Mouse (Mus musculus) left cerebral cortex, adult 2 months (tissue): ENCODE results near the gene Sgms2. TPM values are rescaled to one million over a fixed set of nuclear protein-coding genes. Genes with fewer than 3 reads are reported as not detected.

ENCODE experiments used
- DNase-seq, 2 experiments: peaks; one replicate each; pipeline ENCODE4 v3.0.0; 2021 to 2022; ENCODE audit warnings: low spot score in 2 of 2, mixed read lengths in 1 of 2; ENCODE audit errors: extremely low spot score in 1 of 2
- H3K27ac ChIP-seq: fragments of 200-600 bp; 2 replicates; pipeline ENCODE4 v1.8.1; 2022
- H3K4me3 ChIP-seq: fragments of 200-600 bp; 2 replicates; pipeline ENCODE4 v1.8.1; 2022
- CTCF ChIP-seq: fragments of 200-600 bp; IDR thresholded peaks from 2 replicates; pipeline ENCODE4 v1.8.1; 2022; ENCODE audit warnings: antibody characterized with exemption, mild to moderate bottlenecking, moderate library complexity
- intact Hi-C: fragments of 180-260 bp; cut with DNase I; formaldehyde crosslinking; loops from one replicate; pipeline ENCODE4 v1.15.1; 2025
- total RNA-seq, 2 experiments: library from RNA; stranded (reverse); gene quantifications; 2 replicates each; pipeline ENCODE4 v1.2.3; 2021

Gene Sgms2
- total RNA-seq, 2 experiments from 2014 or later, result 2.3 to 3.6 TPM

DNA sequence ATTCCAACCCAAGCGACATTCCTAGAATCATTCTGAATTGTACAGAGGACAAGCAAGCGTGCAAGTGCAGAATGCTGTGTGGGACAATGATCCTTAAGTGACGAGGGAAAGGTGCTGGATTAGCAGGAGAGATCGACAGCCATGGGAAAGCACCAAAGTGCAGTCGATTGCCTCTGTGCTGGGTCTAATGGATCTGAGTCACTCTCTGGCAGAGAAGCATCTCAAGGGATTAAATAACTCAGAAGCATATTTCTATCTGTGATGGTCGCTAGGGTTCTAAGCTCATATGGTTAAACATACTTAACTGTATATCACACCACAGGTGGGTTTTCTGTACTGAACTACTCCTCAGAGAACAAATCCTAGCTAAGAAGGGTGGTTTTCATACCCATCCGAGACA lies 118.2 kb downstream of the Sgms2 start:
- TF ChIP-seq CTCF, result no peak
- intact Hi-C loops, result no loop called here

DNA sequence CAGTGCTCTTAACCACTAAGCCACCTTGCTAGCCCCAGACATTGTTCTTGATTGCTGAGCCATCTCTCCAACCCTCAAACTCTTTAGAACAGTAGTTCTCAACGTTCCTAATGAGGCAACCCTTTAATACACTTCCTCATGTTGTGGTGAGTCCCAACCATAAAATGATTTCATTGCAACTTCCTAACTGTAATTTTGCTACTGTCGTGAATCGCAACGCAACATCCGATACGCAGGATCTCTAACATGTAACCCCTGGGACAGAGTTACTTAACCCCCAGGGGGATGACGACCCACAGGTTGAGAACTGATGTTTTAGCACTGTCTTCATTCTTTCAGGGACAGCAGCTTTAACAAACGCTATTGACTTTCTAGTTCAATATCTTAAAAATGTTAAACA lies 122.5 kb downstream of the Sgms2 start:
- intact Hi-C loops, result no loop called here
- DNase-seq, result no peak
- TF ChIP-seq CTCF, result no peak
- Histone ChIP-seq H3K27ac (no peak overlapping the region), H3K4me3 (no peak overlapping the region)

More for the DNA sequence above, 118.2 kb downstream of the Sgms2 start:
- no peak overlapping the region for H3K27ac ChIP-seq
- no peak overlapping the region for H3K4me3 ChIP-seq
- no peak for DNase-seq

- intact Hi-C loops, result no loop called here
- Histone ChIP-seq H3K4me3 (no peak overlapping the region), H3K27ac (no peak overlapping the region)
- TF ChIP-seq CTCF, result no peak
- DNase-seq, result no peak
Measured at GRCm38 (mm10) chr3:131367452-131367851, 123.8 kb downstream of the Sgms2 start.

DNA sequence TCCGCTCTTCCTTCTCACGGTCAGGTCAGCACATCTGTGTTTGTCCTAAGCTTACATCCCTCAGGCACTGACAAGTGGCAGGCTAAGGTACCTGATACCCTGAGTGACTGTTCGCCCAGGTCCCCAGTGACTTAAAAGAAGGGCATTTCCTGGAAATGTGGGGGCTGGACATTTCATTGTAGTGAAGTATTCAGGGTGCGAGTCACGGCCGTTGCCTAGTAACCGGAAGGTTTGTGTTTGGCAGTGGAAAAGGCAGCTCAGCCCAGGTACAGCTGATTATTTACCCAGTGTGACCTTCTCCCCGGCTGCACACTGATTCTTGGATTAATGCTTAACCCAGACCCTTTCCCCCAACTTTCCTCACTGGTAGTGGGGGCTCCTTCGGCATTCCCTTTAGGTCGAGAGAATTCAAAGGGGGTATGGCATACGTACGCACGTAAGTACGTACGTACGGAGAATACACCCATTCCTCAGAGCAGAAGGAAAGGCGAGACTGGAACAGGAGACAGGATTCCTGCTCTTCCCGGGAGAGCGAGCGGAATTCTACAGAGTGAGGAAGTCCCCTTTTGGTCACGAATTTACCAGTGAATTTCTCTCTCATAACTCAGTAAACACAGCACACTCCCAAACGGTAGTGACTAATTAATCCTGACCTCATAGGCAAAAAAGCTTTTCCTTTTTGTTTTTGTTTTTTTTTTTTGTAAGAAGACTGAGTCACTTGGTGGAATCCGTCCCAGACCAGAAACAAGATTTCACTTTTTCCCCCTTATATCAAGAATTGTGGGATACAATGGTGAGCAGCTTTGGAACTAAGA lies 126.4 kb downstream of the Sgms2 start:
- TF ChIP-seq CTCF, result no peak
- intact Hi-C loops, result no loop called here
- no peak overlapping the region for H3K4me3 ChIP-seq
- DNase-seq, result no peak
- no peak overlapping the region for H3K27ac ChIP-seq

DNA sequence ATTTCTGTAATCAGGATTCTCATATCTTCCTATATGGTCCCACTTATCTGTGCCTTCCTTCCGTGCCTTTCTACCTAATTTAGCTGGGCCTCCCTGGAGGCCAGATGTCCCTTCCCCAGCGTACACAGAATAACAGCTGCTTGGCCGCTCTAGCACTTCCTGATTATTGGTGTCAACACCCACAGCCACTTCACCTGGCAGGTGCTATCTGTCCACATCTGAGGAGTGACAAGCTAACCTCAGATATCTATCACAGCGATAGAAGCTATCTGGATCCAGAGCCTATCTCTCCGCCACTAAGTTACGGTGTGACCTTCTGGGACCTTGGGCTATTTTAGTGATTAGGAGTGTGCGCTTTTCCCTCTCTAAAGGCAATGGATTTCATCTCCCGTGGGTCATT lies 127.0 kb downstream of the Sgms2 start:
- TF ChIP-seq CTCF, result no peak
- intact Hi-C loops, result no loop called here
- no peak overlapping the region for H3K27ac ChIP-seq
- no peak for DNase-seq
- H3K4me3 ChIP-seq, result no peak overlapping the region

DNA sequence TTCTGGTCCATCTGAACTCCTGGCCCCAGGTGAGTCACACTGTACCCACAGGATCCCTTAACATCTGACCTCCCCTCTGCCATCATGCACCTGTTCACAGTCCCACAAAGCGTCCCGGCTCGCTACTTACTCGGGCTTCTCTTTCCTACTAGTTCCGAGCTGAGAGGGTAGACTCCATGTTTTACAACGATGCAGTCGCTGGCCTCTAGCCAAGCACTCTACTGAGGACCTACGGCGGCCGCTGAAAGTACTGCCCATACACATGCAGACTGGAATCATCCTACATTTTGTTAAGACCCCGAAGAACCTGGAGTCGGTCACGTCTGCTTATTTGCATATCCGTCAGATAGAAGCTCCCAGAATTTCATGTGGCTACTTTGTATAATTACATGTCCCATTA lies 127.6 kb downstream of the Sgms2 start:
- intact Hi-C loops, result no loop called here
- no peak overlapping the region for H3K27ac ChIP-seq
- TF ChIP-seq CTCF, result no peak
- no peak for DNase-seq
- no peak overlapping the region for H3K4me3 ChIP-seq

GRCm38 (mm10) chr3:131361960-131362359 lies 129.3 kb downstream of the Sgms2 start:
- H3K4me3 ChIP-seq, result no peak overlapping the region
- H3K27ac ChIP-seq, result no peak overlapping the region
- intact Hi-C loops, result no loop called here
- DNase-seq, result no peak
- TF ChIP-seq CTCF, result no peak

- no peak overlapping the region for H3K4me3 ChIP-seq
- DNase-seq, result no peak
- intact Hi-C loops, result no loop called here
- TF ChIP-seq CTCF, result no peak
- H3K27ac ChIP-seq, result no peak overlapping the region
Measured at GRCm38 (mm10) chr3:131359011-131359410, 132.2 kb downstream of the Sgms2 start.

DNA sequence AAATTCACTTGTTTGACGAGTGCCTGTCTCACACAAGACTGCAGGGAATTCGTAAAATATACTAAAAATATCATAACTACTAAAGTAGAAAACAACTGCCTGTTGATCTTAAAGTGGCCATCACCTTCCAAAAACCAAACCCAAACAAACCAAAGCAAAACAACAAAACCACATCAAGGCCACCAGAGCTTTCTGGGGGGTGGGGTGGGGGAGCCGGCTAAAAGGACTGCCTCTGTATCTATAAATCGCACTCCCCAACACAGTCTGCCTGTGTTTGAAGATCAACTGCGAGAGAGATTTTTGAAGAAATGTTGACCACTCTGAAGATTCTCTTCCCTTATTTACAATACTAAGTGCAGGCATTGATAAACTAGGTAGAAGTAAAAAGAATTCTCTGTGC lies 133.0 kb downstream of the Sgms2 start:
- DNase-seq, result no peak
- H3K27ac ChIP-seq, result no peak overlapping the region
- no peak overlapping the region for H3K4me3 ChIP-seq
- intact Hi-C loops, result no loop called here
- TF ChIP-seq CTCF, result no peak

GRCm38 (mm10) chr3:131357643-131358042 lies 133.6 kb downstream of the Sgms2 start:
- no peak for TF ChIP-seq CTCF
- no peak for DNase-seq
- intact Hi-C loops, result no loop called here
- Histone ChIP-seq H3K27ac (no peak overlapping the region), H3K4me3 (no peak overlapping the region)

GRCm38 (mm10) chr3:131356026-131356425 lies 135.2 kb downstream of the Sgms2 start:
- intact Hi-C loops, result no loop called here
- DNase-seq, result no peak
- no peak for TF ChIP-seq CTCF
- Histone ChIP-seq H3K4me3 (no peak overlapping the region), H3K27ac (no peak overlapping the region)

DNA sequence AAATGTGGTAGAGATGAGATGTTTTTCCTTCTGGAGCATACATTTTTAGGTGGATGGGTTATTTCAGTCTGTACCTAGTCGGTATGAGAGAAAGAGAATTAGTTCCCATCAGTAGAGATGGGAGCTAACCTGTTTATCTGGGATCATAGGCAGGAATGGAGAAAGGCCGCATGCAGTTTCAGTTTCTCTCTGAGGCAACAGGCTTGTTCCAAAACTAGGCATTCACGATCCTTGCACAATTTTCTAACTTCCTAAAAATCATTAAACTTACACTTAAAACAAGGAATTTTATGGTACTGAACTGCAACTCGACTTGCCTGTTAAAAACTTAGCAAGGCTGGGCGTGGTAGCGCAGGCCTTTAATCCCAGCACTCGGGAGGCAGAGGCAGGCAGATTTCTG lies 140.7 kb downstream of the Sgms2 start:
- Histone ChIP-seq H3K4me3 (no peak overlapping the region), H3K27ac (no peak overlapping the region)
- intact Hi-C loops, result no loop called here
- TF ChIP-seq CTCF, result no peak
- no peak for DNase-seq

DNA sequence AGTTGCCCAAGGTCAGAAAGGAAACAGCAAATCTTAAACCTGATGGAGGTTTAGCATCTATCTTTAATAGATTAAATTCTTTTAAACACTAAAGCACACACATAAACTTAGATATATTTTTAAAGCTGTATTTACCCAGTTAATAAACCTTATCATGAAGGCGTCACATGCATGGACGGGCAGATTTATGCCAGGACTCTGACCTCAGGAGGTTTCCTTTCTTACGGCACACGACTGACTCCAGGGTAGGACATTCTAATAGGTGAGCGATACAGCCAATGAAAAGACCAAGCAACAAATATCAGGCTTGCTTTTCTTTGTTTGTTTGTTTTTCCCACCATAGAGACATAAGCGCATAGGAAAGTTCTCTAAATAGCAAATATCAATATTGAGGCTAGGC lies 142.2 kb downstream of the Sgms2 start:
- no peak for TF ChIP-seq CTCF
- Histone ChIP-seq H3K27ac (no peak overlapping the region), H3K4me3 (no peak overlapping the region)
- no peak for DNase-seq
- intact Hi-C loops, result no loop called here
